Mouse (Mus musculus): ENCODE measurements around the gene Hecw2.

Hecw2 gene

DNA sequence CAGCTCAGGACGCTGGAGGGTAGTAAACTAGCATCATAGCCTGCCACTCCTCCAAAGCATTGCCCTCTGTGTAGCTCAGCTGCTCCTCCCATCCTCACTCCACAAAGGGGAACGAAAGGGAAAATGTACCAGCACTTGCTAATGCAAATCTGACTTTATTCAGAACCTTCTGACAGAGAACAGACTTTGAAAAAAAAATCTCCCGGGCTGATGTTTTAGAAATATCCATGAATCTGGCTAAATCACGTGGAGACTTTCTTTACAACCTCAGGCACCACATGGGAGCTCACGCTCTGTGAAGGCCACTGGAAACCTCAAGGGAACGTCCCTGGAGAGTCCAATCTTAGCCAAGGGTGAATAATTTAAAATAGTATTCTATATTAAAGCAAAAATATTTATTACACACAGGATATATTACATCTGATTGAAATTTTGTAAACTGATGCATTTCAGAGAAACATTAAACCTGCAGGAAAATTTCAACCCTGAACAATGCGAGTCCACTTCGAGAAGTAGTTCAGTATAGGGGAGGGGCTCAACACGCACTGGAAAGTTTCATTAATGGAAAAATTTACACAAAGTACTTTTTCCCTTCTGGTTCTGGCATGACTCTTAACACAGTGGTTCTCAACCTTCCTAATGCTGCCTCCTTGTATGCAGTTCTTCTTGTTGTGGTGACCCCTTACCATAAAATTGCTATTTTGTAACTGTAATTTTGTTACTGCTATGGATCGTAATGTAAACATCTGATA, 67.8 kb downstream of the Hecw2 start:
- TF ChIP-seq GATA4 (IDR thresholded peaks at IDR 0.05; ENCODE audit: insufficient replicate concordance, low read length): no peak

- no peak for TF ChIP-seq GATA4 (IDR thresholded peaks at IDR 0.05; ENCODE audit: insufficient replicate concordance, low read length)
These were observed 72.4 kb downstream of the Hecw2 start for GRCm38 (mm10) chr1:54122551-54122950.

DNA sequence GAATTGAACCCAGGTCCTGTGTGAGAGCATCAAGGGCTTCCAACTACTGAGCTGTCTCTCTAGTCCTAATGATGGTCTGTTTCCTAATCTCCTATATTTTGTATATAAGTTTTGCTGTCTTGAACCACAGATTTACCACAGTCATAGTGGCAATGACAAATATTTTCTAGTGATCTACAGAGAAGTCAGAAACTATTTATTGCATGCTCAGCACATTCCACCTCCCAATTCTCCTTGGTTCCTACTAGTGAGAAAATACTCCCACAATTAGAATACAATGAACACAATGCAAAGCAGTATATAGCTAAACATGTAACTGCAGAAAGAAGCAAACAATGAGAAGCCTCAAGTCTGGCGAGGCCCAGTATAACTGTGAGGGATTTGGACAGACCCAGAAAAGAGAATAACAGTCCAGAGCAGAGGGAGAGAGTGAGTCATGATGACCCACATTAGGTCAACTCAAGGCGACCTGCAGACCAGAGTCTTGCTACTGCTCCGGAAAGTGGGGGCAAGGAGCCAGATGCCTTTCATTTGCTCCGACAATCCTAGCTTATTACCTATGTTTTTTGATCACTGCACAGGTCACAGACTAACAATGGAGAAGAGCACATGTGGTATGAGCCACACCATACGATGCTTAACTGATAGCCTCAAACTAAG, 73.8 kb downstream of the Hecw2 start:
- no peak for TF ChIP-seq GATA4 (IDR thresholded peaks at IDR 0.05; ENCODE audit: insufficient replicate concordance, low read length)

- no peak for TF ChIP-seq GATA4 (IDR thresholded peaks at IDR 0.05; ENCODE audit: insufficient replicate concordance, low read length)
These were observed 75.2 kb downstream of the Hecw2 start for GRCm38 (mm10) chr1:54119638-54120320.

DNA sequence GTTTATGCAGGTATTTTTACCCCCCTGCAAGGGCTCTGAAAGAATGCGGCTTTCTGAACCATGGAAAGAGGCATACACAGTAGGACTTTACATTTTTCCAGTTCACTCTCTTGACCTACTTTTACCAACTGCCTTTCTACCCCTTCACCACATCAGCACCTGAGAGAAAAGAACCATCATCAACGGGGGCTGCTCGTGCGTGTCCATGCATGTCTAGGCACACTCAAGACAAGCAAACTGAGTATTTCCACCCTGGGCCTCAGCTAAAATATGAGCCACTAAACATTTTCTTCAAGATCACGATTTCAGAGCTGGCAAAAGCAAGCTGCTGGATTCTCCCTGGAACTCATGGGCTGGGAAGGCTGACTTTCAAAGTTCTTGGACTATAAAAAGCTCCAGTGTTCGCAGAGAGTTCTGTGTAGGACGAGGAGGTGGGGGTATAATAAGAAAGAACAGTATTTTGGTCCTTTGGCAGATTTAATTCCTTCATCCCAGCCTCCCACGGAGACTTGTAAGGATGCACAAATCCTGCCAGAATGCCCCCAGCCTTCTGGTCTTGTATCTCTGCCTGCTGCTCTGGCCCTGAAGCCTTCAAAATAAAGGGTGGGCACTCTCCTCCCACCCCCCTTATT, 76.5 kb downstream of the Hecw2 start:
- no peak for TF ChIP-seq GATA4 (IDR thresholded peaks at IDR 0.05; ENCODE audit: insufficient replicate concordance, low read length)

DNA sequence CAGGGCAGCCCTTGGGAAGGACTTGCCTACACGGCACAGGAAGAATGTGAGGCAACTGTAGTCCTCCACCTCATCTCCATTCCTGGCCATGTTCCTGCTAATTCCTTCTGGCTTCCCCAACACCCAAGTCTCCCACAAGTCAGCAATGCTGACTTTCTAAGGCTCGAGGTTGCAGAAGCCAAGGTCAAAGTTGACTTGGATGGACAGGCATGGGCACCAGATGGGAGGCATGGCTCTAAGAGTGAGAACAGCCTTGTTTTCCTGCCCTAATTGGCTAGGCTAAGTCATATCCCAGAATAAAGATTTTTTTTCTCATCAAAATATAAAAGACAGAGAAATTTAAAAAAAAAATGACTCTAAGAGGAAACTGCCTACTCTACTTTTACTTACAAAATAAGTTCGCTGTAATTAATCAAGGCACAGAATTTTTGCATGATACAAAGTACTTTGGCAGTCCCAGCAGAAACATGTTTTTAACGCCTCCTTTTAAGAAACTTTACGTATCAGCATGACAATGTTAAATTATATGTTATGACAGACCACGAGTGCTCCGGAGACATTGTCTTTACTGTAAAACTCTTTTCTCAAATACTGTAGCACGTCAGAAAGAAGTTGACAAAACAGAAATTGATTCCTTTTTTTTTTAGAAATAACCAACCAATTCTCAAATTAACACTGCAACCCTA, 83.9 kb downstream of the Hecw2 start:
- no peak for TF ChIP-seq GATA4 (IDR thresholded peaks at IDR 0.05; ENCODE audit: insufficient replicate concordance, low read length)

- no peak for TF ChIP-seq GATA4 (IDR thresholded peaks at IDR 0.05; ENCODE audit: insufficient replicate concordance, low read length)
These were observed 85.7 kb downstream of the Hecw2 start for GRCm38 (mm10) chr1:54109255-54109654.

DNA sequence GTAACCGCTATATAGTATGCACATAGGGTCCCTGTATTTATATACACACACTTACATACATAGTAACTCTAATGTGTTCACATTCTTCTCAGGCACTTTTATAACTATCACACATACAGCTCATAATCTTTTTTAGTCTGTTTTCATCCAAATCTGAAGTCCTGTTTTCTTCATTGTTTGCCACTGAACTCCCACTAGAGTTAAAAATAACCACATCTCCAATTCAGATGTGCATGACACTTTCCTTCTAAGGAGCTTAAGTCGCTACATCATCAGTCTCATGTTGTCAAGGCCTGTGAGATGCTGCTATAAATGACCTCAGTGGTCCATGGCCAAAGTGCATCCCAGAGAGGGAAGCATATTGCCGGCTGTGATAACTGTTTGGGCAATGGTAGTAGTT, 88.2 kb downstream of the Hecw2 start:
- TF ChIP-seq GATA4 (IDR thresholded peaks at IDR 0.05; ENCODE audit: insufficient replicate concordance, low read length): no peak

DNA sequence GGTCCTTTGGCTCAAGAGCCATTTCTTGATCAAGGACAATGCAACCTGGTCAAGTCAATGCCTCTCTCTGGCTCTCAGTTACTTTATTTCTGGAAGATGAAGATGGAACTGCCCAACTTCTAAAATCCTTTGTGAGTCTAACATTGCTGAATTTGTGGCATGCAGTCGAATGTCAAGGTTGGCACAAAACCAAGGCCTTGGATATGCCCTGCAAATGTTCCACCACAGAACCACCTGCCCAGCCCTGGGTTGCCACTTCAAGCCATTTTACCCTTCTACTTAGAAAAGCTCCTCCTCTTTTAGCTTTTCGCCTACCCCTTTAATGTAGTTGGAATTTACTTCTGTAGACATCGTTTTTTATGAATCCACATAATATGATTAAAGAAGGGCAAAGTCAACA, 115.3 kb downstream of the Hecw2 start:
- TF ChIP-seq GATA4 (IDR thresholded peaks at IDR 0.05; ENCODE audit: insufficient replicate concordance, low read length): no peak

DNA sequence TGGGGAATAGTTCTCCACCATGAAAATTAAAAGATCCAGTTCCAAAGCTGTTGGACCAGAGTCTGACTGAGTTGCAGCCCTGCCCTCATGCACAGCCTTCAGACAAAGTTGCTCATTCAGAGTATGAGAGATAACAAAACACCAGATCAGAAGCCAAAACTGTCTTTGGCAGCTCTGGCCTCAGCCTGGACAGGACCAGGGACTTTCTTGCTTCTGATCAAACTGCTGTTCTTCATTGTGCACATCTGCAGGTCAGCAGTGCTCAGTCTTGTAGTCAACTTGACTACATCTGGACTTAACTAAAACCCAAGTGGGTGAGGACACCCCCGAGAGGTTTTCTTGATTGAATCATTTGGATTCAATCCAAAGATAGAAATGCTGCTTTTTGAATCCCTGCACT, 120.5 kb downstream of the Hecw2 start:
- TF ChIP-seq GATA4 (IDR thresholded peaks at IDR 0.05; ENCODE audit: insufficient replicate concordance, low read length): no peak

GRCm38 (mm10) chr1:54070121-54070520, 124.8 kb downstream of the Hecw2 start:
- TF ChIP-seq GATA4 (IDR thresholded peaks at IDR 0.05; ENCODE audit: insufficient replicate concordance, low read length): no peak

DNA sequence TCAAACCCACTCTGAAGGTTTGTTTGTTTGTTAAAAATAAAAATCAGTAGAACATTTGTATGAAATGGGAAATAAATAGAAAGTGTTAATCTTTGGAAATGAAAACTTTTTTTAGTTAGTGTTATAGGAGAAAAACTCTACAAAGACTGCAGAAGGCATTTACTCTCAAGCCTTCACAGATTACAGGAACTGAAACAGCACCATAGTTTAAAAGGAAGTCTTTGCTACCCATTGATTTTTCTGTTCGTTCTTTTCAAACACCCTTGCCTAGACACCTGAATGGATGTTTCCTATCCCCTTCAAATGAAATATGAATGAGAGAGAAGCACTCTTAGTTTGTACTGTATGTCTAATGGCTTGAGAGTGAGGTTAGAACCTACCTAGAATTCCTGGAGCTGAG, 126.7 kb downstream of the Hecw2 start:
- TF ChIP-seq GATA4 (IDR thresholded peaks at IDR 0.05; ENCODE audit: insufficient replicate concordance, low read length): no peak

DNA sequence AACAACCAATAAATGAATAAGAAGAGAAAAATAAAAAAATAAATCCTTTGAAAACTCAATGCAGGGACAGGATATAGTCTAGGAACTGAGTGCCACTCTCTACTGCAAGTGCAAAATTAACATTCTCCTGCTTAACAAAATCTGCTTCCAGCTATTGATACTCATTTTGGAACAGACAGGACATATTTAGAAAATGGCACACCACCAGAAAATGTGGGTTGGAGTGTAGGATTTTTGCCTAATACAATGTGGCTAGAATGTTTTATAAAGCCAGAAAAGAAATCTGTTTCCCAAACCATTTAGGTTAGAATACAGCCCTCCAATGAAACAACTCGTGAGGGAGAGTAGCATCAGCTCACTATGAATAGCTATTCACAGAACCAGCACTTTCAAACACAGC, 129.5 kb downstream of the Hecw2 start:
- TF ChIP-seq GATA4 (IDR thresholded peaks at IDR 0.05; ENCODE audit: insufficient replicate concordance, low read length): no peak

- no peak for TF ChIP-seq GATA4 (IDR thresholded peaks at IDR 0.05; ENCODE audit: insufficient replicate concordance, low read length)
These were observed 133.9 kb downstream of the Hecw2 start for GRCm38 (mm10) chr1:54061078-54061477.

DNA sequence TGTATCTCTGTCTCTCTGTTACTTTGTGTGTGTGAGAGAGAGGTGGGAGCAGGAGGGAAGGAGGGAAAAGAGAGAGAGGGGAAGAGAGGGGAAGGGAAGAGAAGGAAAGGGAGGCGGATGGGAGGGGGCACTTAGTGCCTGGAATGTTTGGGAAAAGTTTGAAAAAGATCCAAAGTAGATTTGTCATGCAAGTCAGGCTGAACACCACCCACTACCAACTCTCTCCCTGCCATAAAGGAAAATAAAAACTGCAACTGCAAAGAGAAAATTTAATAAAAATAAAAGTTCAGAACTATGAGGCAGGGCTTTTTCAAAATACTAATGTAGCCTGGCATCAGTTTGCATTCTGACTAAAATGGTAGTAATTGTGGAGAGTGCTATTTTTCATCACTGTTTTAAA, 135.2 kb downstream of the Hecw2 start:
- no peak for TF ChIP-seq GATA4 (IDR thresholded peaks at IDR 0.05; ENCODE audit: insufficient replicate concordance, low read length)

All from liver, adult (tissue).